Comparison of ENCODE assay signal across 7 mouse cellular contexts in the genomic region with DNA sequence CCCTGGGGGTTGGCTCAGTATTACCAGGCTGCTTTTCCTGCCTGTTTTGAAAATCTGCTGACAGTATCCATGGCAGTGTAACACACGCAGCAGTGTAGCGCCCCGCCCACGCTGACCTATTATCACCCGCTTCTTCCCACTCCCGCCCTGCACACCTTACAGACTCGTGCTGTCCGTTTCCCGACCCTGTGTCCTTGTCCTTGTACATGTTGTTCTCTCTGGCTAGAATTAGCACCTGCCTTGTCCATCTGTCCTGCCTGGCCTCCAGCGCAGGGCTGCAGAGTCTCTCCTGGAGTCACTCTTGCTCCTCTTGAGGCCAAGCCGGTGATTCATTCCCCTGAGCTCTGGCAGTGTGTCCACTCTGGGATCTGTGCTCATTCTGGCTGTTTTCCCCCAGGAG. TPM values are rescaled to one million over a fixed set of nuclear protein-coding genes. Genes with fewer than 3 reads are reported as not detected.
A peak's percentile ranks its signal among the peaks of the same experiment; 100 is the strongest.
DNase-seq lines count a peak whose midpoint lies in the region; ATAC-seq and TF ChIP-seq lines count a peak whose summit lies in the region.

No protein-coding gene starts in this region.

- H3K9ac ChIP-seq in intestine, postnatal 0 days (ENCODE audit: low read depth, low read length), result 0 out of 2 replicates have a peak overlapping the region, but pooled peaks have one; percentile 31

- H3K4me1 ChIP-seq in intestine, postnatal 0 days (replicated peaks; ENCODE audit: control insufficient read depth, insufficient read depth, low read length), result peaks cover 17% of the 10 kb centered on the region

- peak overlapping the region; percentile 66 for H3K27ac ChIP-seq in intestine, postnatal 0 days (ENCODE audit: low read depth, low read length)

- peak; percentile 69 for ATAC-seq in intestine, postnatal 0 days

- no peak overlapping the region for H3K4me3 ChIP-seq in intestine, postnatal 0 days (ENCODE audit: low read depth, low read length)

- DNase-seq in Muller cell, postnatal 12 days (ENCODE audit: inconsistent ontology term), result peak; percentile 35
- peak; percentile 76 for DNase-seq in adrenal gland, postnatal 14 days
- peak; percentile 50 to 66 for DNase-seq in gastrocnemius, adult 8-10 months (ENCODE audit: low spot score in 2 of 2)
- peak; percentile 38 for DNase-seq in lung, postnatal 36 days
- no peak for DNase-seq in right cerebral cortex, postnatal 10 days (ENCODE audit: low spot score in 2 of 2)
- no peak for DNase-seq in ovary, postnatal 10 days (ENCODE audit: low spot score)

- TF ChIP-seq CTCF in intestine, postnatal 0 days (IDR thresholded peaks at IDR 0.05; ENCODE audit: low read depth), result no peak

- H3K4me2 ChIP-seq in intestine, postnatal 0 days (replicated peaks; ENCODE audit: low read depth), result peak overlapping the region; percentile 52

- 40% methylated on average over 11 of the region's 11 CpGs for WGBS in intestine, postnatal 0 days

- H3K9me3 ChIP-seq in intestine, postnatal 0 days (ENCODE audit: control insufficient read depth), result no peaks in the 10 kb centered on the region

- no peaks in the 10 kb centered on the region for H3K27me3 ChIP-seq in intestine, postnatal 0 days (replicated peaks; ENCODE audit: control insufficient read depth, insufficient read depth, low read length)

- no peaks in the 10 kb centered on the region for H3K36me3 ChIP-seq in intestine, postnatal 0 days (ENCODE audit: control insufficient read depth, insufficient read depth)

RNA-seq across cellular contexts. Expression of gene Nipsnap2, which starts 5.5 kb away (rescaled TPM):
- total RNA-seq in adrenal gland, postnatal 14 days (2021), result 116 and 119 TPM in 2 replicates
- 100 to 1,000 TPM; 494 to 562 (median 513) TPM for total RNA-seq in gastrocnemius, adult 8-10 months (2022)
- 51.0 and 51.2 TPM in 2 replicates for polyA plus RNA-seq in intestine, postnatal 0 days (2015; fragmentation: Nextera tagmentation; extraction: Ambion mirVana)

RNA-seq across cellular contexts. Expression of gene Mrps17, which starts 15.0 kb away (rescaled TPM):
- total RNA-seq in adrenal gland, postnatal 14 days (2021), result 90.9 and 98.1 TPM in 2 replicates
- 10 to 100 TPM; 51.7 to 62.7 (median 57.5) TPM for total RNA-seq in gastrocnemius, adult 8-10 months (2022)
- polyA plus RNA-seq in intestine, postnatal 0 days (2015; fragmentation: Nextera tagmentation; extraction: Ambion mirVana), result 109 and 115 TPM in 2 replicates

RNA-seq across cellular contexts. Expression of gene Sept14, which starts 22.0 kb away (rescaled TPM):
- not detected in 2 replicates for total RNA-seq in adrenal gland, postnatal 14 days (2021)
- total RNA-seq in gastrocnemius, adult 8-10 months (2022), result not detected
- not detected in 2 replicates for polyA plus RNA-seq in intestine, postnatal 0 days (2015; fragmentation: Nextera tagmentation; extraction: Ambion mirVana)

RNA-seq across cellular contexts. Expression of gene Psph, which starts 56.9 kb away (rescaled TPM):
- total RNA-seq in adrenal gland, postnatal 14 days (2021), result 25.3 and 26.7 TPM in 2 replicates
- 10 to 100 TPM; 11.6 to 15.4 (median 14.8) TPM for total RNA-seq in gastrocnemius, adult 8-10 months (2022)
- polyA plus RNA-seq in intestine, postnatal 0 days (2015; fragmentation: Nextera tagmentation; extraction: Ambion mirVana), result 22.2 and 23.6 TPM in 2 replicates

Comparison
In these comparisons a context has a peak if more than half of its experiments do, and no peak if none do; other contexts are left out.
1. DNase-seq: peak in Muller cell, postnatal 12 days (single experiment), adrenal gland, postnatal 14 days (single experiment), gastrocnemius, adult 8-10 months (2 of 2) and lung, postnatal 36 days (single experiment); none in right cerebral cortex, postnatal 10 days (0 of 2) and ovary, postnatal 10 days (single experiment).